Mouse (Mus musculus): ENCODE data around the gene Kcng4. TPM values are rescaled to one million over a fixed set of nuclear protein-coding genes. Genes with fewer than 3 reads are reported as not detected.

Gene Kcng4
- total and polyA plus RNA-seq, 2 experiments from 2014 or later, result 0.10 TPM; not detected in 1

DNA sequence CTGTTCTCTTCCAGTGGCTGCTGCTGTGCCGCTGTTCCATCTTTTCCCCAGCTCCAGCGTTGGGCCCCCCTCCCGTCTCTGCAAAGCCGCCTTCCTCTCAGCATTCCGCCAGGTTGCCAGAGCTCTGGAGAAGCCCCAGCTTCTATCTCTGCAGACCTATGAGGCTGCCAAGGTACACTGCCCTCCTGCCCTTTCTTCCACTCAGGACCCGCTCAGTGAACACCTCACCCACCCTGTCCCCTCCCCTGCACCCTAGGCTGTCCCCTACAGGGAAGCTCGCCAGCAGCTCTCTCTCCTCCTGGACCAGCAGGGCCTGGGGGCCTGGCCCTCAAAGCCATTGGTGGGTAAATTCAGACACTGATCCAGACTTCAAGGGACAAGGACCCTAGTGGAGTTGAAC, 19.1 kb downstream of the Kcng4 start:
- ATAC-seq (ENCODE audit: insufficient read depth, low read depth) (no peak), DNase-seq (ENCODE audit: low spot score) (no peak)
- 67% methylated on average over 6 of the region's 7 CpGs for WGBS
- TF ChIP-seq EP300 (IDR thresholded peaks at IDR 0.05; ENCODE audit: low read depth) (no peak), CTCF (IDR thresholded peaks at IDR 0.05; ENCODE audit: low read depth) (no peak)
- no peak overlapping the region for H3K9ac ChIP-seq (replicated peaks; ENCODE audit: low read depth, low read length)
- H3K4me2 ChIP-seq (ENCODE audit: low read depth, low read length), result no peak overlapping the region
- H3K36me3 ChIP-seq (replicated peaks; ENCODE audit: control insufficient read depth, insufficient read depth, low read length), result no peaks in the 10 kb centered on the region
- H3K9me3 ChIP-seq (replicated peaks; ENCODE audit: control insufficient read depth, low read length), result no peaks in the 10 kb centered on the region
- H3K27ac ChIP-seq (ENCODE audit: low read depth), result no peak overlapping the region
- H3K4me1 ChIP-seq (ENCODE audit: control insufficient read depth, insufficient read depth), result peaks cover 6% of the 10 kb centered on the region; the same call in 1 of the 2 replicates
- H3K27me3 ChIP-seq (ENCODE audit: control insufficient read depth, insufficient read depth, low read length), result 0 out of 2 replicates have a peak, but pooled peaks cover 3% of the 10 kb centered on the region
- H3K4me3 ChIP-seq (ENCODE audit: low read depth, low read length), result no peak overlapping the region

DNA sequence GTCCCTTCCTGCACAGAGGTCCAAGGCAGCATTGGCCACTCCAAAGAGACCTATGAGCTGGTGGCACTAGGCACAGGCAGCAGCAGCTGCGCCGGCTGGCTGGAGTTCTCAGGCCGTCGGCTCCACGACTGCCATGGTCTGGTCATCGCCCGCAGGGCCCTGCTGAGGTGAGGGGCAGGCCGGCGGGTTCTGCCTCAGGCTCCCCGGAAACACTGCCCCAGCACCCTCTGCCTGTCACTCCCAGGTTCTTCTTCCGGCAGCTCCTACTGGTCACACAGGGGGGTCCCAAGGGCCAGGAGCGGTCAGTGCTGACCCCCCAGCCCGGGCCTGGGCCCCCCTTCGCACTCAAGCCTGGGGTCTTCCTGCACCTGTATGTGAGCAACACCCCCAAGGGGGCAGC, 20.4 kb downstream of the Kcng4 start:
- 85% methylated on average over 13 of the region's 14 CpGs for WGBS
- Histone ChIP-seq H3K9me3 (replicated peaks; ENCODE audit: control insufficient read depth, low read length) (no peaks in the 10 kb centered on the region), H3K27me3 (ENCODE audit: control insufficient read depth, insufficient read depth, low read length) (0 out of 2 replicates have a peak, but pooled peaks cover 3% of the 10 kb centered on the region), H3K27ac (ENCODE audit: low read depth) (no peak overlapping the region), H3K4me2 (ENCODE audit: low read depth, low read length) (no peak overlapping the region), H3K4me1 (ENCODE audit: control insufficient read depth, insufficient read depth) (no peaks in the 10 kb centered on the region), H3K4me3 (ENCODE audit: low read depth, low read length) (no peak overlapping the region), H3K9ac (replicated peaks; ENCODE audit: low read depth, low read length) (no peak overlapping the region), H3K36me3 (replicated peaks; ENCODE audit: control insufficient read depth, insufficient read depth, low read length) (no peaks in the 10 kb centered on the region)
- ATAC-seq (ENCODE audit: insufficient read depth, low read depth) (no peak), DNase-seq (ENCODE audit: low spot score) (no peak)
- TF ChIP-seq CTCF (IDR thresholded peaks at IDR 0.05; ENCODE audit: low read depth) (no peak), EP300 (IDR thresholded peaks at IDR 0.05; ENCODE audit: low read depth) (no peak)

DNA sequence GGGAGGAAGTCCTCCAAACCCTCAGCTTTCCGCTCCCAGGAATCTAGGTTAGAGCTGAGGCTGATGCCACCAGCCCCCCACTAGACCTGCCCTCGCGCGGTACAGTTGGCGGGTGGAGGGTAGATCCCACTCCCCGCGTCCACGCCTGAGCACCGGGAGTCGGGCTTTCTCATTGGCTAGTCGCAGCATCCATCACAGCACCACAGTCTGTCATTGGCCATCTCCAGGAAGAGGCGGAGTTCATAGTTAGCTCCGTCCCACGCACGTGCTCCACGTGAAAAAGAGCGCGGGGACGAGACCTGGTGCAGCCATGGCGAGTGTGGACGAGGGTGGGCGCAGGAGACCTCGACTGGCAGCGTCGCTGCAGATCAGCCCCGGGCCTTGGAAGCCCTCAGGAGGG, 23.0 kb downstream of the Kcng4 start, which contains the start of gene Adad2:
TSS of gene Adad2 (plus strand) at position 277 of the 400 bp plus-strand sequence.
- Histone ChIP-seq H3K4me2 (ENCODE audit: low read depth, low read length) (no peak within 1 kb of the TSS), H3K9ac (replicated peaks; ENCODE audit: low read depth, low read length) (no peak within 1 kb of the TSS), H3K4me3 (ENCODE audit: low read depth, low read length) (no peak within 1 kb of the TSS), H3K9me3 (replicated peaks; ENCODE audit: control insufficient read depth, low read length) (peaks cover 7% of the 10 kb centered on the region; the same call in 1 of the 2 replicates), H3K36me3 (replicated peaks; ENCODE audit: control insufficient read depth, insufficient read depth, low read length) (no peaks in the 10 kb centered on the region), H3K27ac (ENCODE audit: low read depth) (no peak within 1 kb of the TSS), H3K27me3 (ENCODE audit: control insufficient read depth, insufficient read depth, low read length) (0 out of 2 replicates have a peak, but pooled peaks cover 3% of the 10 kb centered on the region), H3K4me1 (ENCODE audit: control insufficient read depth, insufficient read depth) (no peaks in the 10 kb centered on the region)
- 75% methylated on average over 26 of the region's 26 CpGs for WGBS
- ATAC-seq (ENCODE audit: insufficient read depth, low read depth), result no peak
- TF ChIP-seq CTCF (IDR thresholded peaks at IDR 0.05; ENCODE audit: low read depth), result no peak
- TF ChIP-seq EP300 (IDR thresholded peaks at IDR 0.05; ENCODE audit: low read depth), result no peak
- DNase-seq (ENCODE audit: low spot score), result no peak

- peaks cover 18% of the 10 kb centered on the region for H3K36me3 ChIP-seq (replicated peaks; ENCODE audit: control insufficient read depth, insufficient read depth, low read length)
- no peak overlapping the region for H3K27ac ChIP-seq (ENCODE audit: low read depth)
- no peaks in the 10 kb centered on the region for H3K27me3 ChIP-seq (ENCODE audit: control insufficient read depth, insufficient read depth, low read length)
- no peak for DNase-seq (ENCODE audit: low spot score)
- no peak overlapping the region for H3K9ac ChIP-seq (replicated peaks; ENCODE audit: low read depth, low read length)
- WGBS, result 79% methylated on average over 2 of the region's 2 CpGs
- peaks cover 8% of the 10 kb centered on the region; the same call in 1 of the 2 replicates for H3K4me1 ChIP-seq (ENCODE audit: control insufficient read depth, insufficient read depth)
- H3K9me3 ChIP-seq (replicated peaks; ENCODE audit: control insufficient read depth, low read length), result peaks cover 7% of the 10 kb centered on the region; the same call in 1 of the 2 replicates
- TF ChIP-seq CTCF (IDR thresholded peaks at IDR 0.05; ENCODE audit: low read depth) (peak; percentile 16; the same call in 1 of the 2 replicates), EP300 (IDR thresholded peaks at IDR 0.05; ENCODE audit: low read depth) (no peak)
- no peak overlapping the region for H3K4me2 ChIP-seq (ENCODE audit: low read depth, low read length)
- no peak overlapping the region for H3K4me3 ChIP-seq (ENCODE audit: low read depth, low read length)
- no peak for ATAC-seq (ENCODE audit: insufficient read depth, low read depth)
Measured at GRCm38 (mm10) chr8:119606224-119606623, 29.3 kb downstream of the Kcng4 start.

DNA sequence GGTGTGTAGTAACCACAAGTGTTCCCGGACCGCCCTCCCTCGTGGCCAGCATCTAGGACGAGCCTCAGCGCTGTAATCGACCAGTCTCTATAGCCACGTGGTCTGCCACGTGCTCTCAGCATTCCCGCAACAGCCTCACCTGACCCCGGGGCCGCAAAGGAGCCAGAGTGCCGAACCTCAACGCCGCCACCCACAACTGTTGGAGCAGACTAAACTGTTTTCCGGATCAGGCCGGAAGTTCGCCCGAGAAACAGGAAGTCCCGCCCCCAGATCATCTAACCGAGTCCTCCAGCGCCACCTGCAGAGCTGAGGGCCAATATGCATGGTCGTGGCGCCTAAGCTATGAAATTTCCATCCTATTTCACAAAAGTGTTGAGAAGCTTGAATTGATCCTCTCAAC, 30.5 kb downstream of the Kcng4 start, which contains the start of gene Taf1c:
TSS of gene Taf1c (minus strand) at position 227 of the 400 bp plus-strand sequence.
- peak within 1 kb of the TSS; percentile 64 for H3K27ac ChIP-seq (ENCODE audit: low read depth)
- H3K9me3 ChIP-seq (replicated peaks; ENCODE audit: control insufficient read depth, low read length), result peaks cover 7% of the 10 kb centered on the region; the same call in 1 of the 2 replicates
- WGBS, result under 1% methylated on average over 23 of the region's 23 CpGs
- peaks cover 30% of the 10 kb centered on the region for H3K36me3 ChIP-seq (replicated peaks; ENCODE audit: control insufficient read depth, insufficient read depth, low read length)
- H3K4me1 ChIP-seq (ENCODE audit: control insufficient read depth, insufficient read depth), result peaks cover 8% of the 10 kb centered on the region; the same call in 1 of the 2 replicates
- H3K4me2 ChIP-seq (ENCODE audit: low read depth, low read length), result peak within 1 kb of the TSS; percentile 83
- ATAC-seq (ENCODE audit: insufficient read depth, low read depth) (peak; percentile 88), DNase-seq (ENCODE audit: low spot score) (peak; percentile 89)
- peak within 1 kb of the TSS; percentile 73 for H3K4me3 ChIP-seq (ENCODE audit: low read depth, low read length)
- no peaks in the 10 kb centered on the region for H3K27me3 ChIP-seq (ENCODE audit: control insufficient read depth, insufficient read depth, low read length)
- H3K9ac ChIP-seq (replicated peaks; ENCODE audit: low read depth, low read length), result peak within 1 kb of the TSS; percentile 70
- no peak for TF ChIP-seq EP300 (IDR thresholded peaks at IDR 0.05; ENCODE audit: low read depth)
- peak; percentile 86 for TF ChIP-seq CTCF (IDR thresholded peaks at IDR 0.05; ENCODE audit: low read depth)
